Mouse (Mus musculus) ES-Bruce4 (cell line): ENCODE measurements around the gene Rpp25l. TPM values are rescaled to one million over a fixed set of nuclear protein-coding genes. Genes with fewer than 3 reads are reported as not detected.

Experiments used
- H3K27ac ChIP-seq: 2 replicates; pipeline ENCODE4 v1.5.1; 2012; ENCODE audit warnings: low read length, inconsistent platforms; ENCODE audit not compliant: insufficient read depth
- H3K27me3 ChIP-seq: 2 replicates; pipeline ENCODE4 v1.6.1; 2012; ENCODE audit warnings: mild to moderate bottlenecking, low read length, inconsistent platforms; ENCODE audit not compliant: control insufficient read depth, poor library complexity, insufficient read depth, severe bottlenecking
- H3K36me3 ChIP-seq: 2 replicates; pipeline ENCODE4 v1.6.1; 2012; ENCODE audit warnings: inconsistent platforms, mild to moderate bottlenecking, low read length, moderate library complexity; ENCODE audit not compliant: control insufficient read depth, poor library complexity, insufficient read depth, severe bottlenecking
- H3K4me1 ChIP-seq: one replicate; pipeline ENCODE4 v1.8.1; 2011; ENCODE audit warnings: low read length; ENCODE audit not compliant: control insufficient read depth, insufficient read depth
- H3K4me3 ChIP-seq: 2 replicates; pipeline ENCODE4 v1.5.1; 2011; ENCODE audit warnings: low read depth, mild to moderate bottlenecking, low read length
- H3K9ac ChIP-seq: 2 replicates; pipeline ENCODE4 v1.6.1; 2012; ENCODE audit warnings: low read depth, mild to moderate bottlenecking, inconsistent platforms; ENCODE audit not compliant: poor library complexity, severe bottlenecking
- H3K9me3 ChIP-seq: replicated peaks from 2 replicates; pipeline ENCODE4 v1.6.1; 2012; ENCODE audit warnings: mild to moderate bottlenecking, low read length, inconsistent platforms; ENCODE audit not compliant: control insufficient read depth, poor library complexity, insufficient read depth, severe bottlenecking
- CTCF ChIP-seq: IDR thresholded peaks from one replicate; pipeline ENCODE4 v1.8.1; 2011; ENCODE audit warnings: low read depth, low read length
- EP300 ChIP-seq: IDR thresholded peaks from 2 replicates; pipeline ENCODE4 v1.6.1; 2011; ENCODE audit warnings: low read depth, low read length; ENCODE audit not compliant: insufficient read depth
- POLR2A ChIP-seq: IDR thresholded peaks from one replicate; pipeline ENCODE4 v1.8.1; 2011; ENCODE audit warnings: low read length; ENCODE audit not compliant: insufficient read depth
- polyA plus RNA-seq: library from polyadenylated mRNA; stranded (reverse); fragments of >200 nt; gene quantifications from 2 replicates; pipeline ENCODE4 v1.2.4, GENCODE M21; 2011; ENCODE audit warnings: low read depth; ENCODE audit not compliant: missing spikeins, insufficient read depth, insufficient read length

Gene Rpp25l
- polyA plus RNA-seq, 1 experiment: 23.8 TPM

DNA sequence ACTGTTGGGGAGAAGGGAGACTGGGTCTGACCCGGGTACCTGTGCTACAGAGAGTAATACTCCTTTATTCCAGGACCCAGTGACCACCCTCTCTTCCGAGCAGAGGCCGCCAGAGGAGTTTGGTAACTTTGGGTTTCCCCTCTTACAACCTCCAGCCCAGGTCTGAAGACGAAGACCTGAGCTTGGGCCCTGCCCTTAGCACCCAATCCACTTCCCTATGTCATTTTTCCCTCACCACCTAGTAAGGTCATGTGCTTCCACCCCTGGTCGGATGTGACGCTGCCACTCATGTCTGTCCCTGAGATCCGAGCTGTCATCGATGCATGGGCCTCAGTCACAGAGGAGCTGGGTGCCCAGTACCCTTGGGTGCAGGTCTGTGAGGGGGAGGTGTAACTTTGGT is 43.1 kb upstream of the Rpp25l start:
- Histone ChIP-seq H3K9ac (peak overlapping the region; percentile 64), H3K27ac (no peak overlapping the region), H3K27me3 (no peaks in the 10 kb centered on the region), H3K4me3 (peak overlapping the region; percentile 93), H3K36me3 (peaks cover 8% of the 10 kb centered on the region), H3K9me3 (no peaks in the 10 kb centered on the region), H3K4me1 (peaks cover 3% of the 10 kb centered on the region)
- no peak for TF ChIP-seq POLR2A
- TF ChIP-seq CTCF: no peak
- no peak for TF ChIP-seq EP300

DNA sequence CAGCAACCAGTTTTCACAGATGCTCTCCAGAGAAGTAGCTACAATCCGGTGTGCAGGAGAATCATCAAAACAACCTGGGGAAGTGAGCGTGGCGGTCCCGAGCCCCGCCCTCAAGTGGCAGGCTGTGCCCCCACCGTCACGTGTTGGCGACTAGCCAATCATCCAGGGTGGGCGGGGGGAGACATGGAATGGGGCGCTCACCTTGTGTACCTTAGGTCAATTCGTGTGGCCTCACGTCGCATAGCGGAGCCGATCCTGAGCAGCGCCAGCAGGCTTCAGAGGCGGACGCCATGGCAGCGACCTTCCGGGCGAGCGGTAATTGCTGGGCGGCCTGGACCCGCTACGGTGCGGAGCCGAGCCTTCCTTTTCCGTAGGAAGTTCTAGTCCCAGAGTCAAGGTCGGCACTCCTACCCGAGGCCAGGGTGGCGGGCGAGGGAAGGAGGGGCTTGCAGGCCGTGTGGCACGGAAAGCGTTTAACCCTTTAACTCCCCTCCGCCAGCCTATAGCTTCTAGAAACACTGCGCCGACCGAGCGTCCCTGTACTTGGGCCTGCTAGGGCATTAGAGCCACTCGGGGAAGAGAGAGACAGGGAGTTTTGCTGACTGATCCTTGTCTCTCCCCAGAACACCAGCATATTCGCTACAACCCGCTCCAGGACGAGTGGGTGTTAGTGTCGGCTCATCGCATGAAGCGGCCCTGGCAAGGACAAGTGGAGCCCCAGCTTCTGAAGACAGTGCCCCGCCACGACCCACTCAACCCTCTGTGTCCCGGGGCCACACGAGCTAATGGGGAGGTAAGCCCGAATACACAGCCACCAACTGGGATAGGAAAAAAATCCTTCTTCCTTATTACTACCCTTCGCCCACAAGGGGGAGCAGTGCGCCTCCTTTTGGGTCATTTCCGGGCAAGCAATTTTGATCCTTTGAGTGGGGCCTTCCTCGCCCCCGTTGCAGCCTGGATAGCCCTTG is 42.3 kb upstream of the Rpp25l start, which contains the start of gene Sigmar1:
Gene Sigmar1, minus strand, starts transcription at position 820 of the 968 bp plus-strand sequence.
- no peaks in the 10 kb centered on the region for H3K27me3 ChIP-seq
- H3K9ac ChIP-seq: peak within 1 kb of the TSS; percentile 64
- H3K27ac ChIP-seq: peak within 1 kb of the TSS; percentile 36; the same call in 1 of the 2 replicates
- no peaks in the 10 kb centered on the region for H3K4me1 ChIP-seq
- TF ChIP-seq CTCF (peak; percentile 72), POLR2A (peak; percentile 68), EP300 (no peak)
- no peaks in the 10 kb centered on the region for H3K9me3 ChIP-seq
- H3K36me3 ChIP-seq: peaks cover 8% of the 10 kb centered on the region
- peak within 1 kb of the TSS; percentile 93 for H3K4me3 ChIP-seq

DNA sequence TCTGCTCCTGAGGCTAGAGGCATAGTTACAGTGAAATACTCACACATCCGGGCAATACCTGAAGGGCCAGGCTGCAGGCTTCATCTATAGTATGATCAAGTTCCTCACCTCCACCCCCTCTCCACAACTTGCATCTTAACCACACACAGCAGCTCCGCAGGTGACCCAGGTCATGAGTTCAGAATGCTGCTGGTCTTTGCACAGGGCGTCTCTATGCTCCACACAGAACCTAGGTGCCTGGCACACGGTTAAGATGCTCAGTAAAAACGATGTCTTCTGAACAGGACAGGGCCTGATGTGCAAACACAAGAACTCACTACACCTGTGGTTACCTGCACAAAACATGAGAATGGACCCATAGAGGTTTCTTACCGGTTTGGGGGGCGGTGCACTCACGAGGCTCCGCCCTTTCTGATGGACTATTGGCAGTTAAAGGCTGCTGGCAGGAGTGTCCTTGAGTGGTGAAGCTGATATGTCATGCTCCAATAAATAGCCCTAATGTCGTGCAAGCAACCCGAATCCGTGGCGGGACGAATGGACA is 41.5 kb upstream of the Rpp25l start, which contains the start of gene Galt:
Gene Galt, plus strand, starts transcription at position 432 of the 541 bp plus-strand sequence.
- no peaks in the 10 kb centered on the region for H3K9me3 ChIP-seq
- peak within 1 kb of the TSS; percentile 36; the same call in 1 of the 2 replicates for H3K27ac ChIP-seq
- H3K4me3 ChIP-seq: peak within 1 kb of the TSS; percentile 93
- TF ChIP-seq EP300 (no peak), POLR2A (no peak)
- H3K4me1 ChIP-seq: no peaks in the 10 kb centered on the region
- peaks cover 8% of the 10 kb centered on the region for H3K36me3 ChIP-seq
- peak within 1 kb of the TSS; percentile 64 for H3K9ac ChIP-seq
- H3K27me3 ChIP-seq: no peaks in the 10 kb centered on the region

DNA sequence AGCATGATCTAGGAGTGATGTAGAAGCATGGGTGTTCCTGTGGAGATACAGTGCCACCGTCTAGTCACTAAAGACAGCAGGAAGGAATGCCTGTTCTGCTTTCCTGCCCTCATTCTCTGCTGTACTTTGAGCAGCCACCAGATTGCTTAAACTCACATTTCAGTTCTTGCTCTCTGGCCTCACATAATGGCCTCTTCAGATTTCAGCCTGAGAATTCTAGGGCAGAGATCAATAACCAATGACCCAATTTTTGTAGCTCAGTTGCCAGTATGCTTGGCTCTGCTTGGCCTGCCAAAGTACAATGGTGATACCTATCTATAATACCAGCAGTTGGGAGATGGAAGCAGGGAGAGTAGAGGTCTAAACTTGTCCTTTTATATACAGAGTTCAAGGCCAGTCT is 31.7 kb upstream of the Rpp25l start:
- Histone ChIP-seq H3K4me1 (no peaks in the 10 kb centered on the region), H3K27me3 (no peaks in the 10 kb centered on the region)
- no peak for TF ChIP-seq POLR2A

DNA sequence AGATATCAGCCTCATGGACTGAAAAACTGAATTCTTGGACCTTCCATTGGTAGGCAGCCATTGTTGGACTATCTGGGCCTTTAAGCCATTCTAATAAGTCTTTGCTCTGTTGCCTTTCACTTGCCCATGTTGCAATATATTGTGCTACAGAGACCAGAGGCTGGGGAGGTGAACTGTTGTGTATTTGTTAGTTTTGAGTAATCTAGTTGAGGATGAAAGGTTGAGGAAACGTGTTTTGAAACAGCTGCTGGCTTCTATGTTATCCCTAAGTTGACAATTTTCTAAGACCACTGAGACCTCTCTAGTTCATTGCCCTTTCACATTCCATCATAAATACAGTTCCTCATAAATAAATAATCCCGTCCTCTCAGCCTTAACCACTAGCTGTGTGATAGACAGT is 30.8 kb upstream of the Rpp25l start:
- Histone ChIP-seq H3K27me3 (no peaks in the 10 kb centered on the region), H3K9me3 (peaks cover 9% of the 10 kb centered on the region), H3K4me3 (no peak overlapping the region), H3K36me3 (peaks cover 3% of the 10 kb centered on the region), H3K9ac (no peak overlapping the region), H3K4me1 (no peaks in the 10 kb centered on the region), H3K27ac (no peak overlapping the region)
- no peak for TF ChIP-seq EP300
- no peak for TF ChIP-seq POLR2A
- no peak for TF ChIP-seq CTCF

More for the DNA sequence above, 31.7 kb upstream of the Rpp25l start:
- no peak overlapping the region for H3K4me3 ChIP-seq
- H3K9me3 ChIP-seq: peaks cover 9% of the 10 kb centered on the region
- H3K9ac ChIP-seq: no peak overlapping the region
- no peak overlapping the region for H3K27ac ChIP-seq
- H3K36me3 ChIP-seq: no peaks in the 10 kb centered on the region; the same call in 1 of the 2 replicates

DNA sequence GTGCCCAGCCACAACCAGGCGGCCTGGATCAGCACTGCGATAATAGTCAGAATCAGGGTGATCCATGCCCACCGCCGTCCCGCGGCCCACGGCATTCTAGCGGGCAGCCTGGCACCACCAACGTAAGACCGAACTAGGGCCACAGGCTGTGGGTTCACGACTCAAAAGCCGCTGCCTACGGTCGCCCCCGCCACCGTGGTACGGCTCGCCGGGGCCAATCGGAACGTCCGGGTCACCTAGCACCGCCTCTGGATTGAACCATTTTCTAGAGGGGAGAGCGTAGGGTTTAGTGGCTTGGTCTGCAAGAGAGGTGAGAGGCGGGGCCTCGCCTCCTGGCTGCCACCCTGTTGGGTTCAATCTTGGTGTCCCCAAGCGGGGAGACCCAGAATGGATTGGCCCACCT is 27.8 kb upstream of the Rpp25l start:
- Histone ChIP-seq H3K36me3 (peaks cover 14% of the 10 kb centered on the region), H3K9ac (peak overlapping the region; percentile 75), H3K27me3 (no peaks in the 10 kb centered on the region), H3K9me3 (peaks cover 2% of the 10 kb centered on the region; the same call in 1 of the 2 replicates), H3K4me1 (no peaks in the 10 kb centered on the region), H3K27ac (no peak overlapping the region), H3K4me3 (peak overlapping the region; percentile 95)
- no peak for TF ChIP-seq CTCF
- peak; percentile 84 for TF ChIP-seq POLR2A
